Mouse (Mus musculus) MEL (cell line): ENCODE measurements at regions not wholly inside any gene's neighbourhood (a gene's known extent, or its start where the extent isn't known, plus 50 kb on each side); places are given as distances from the start of the nearest gene placed in this dataset.

Source experiments
- DNase-seq: peaks from one replicate; pipeline ENCODE4 v3.0.0; 2011; ENCODE audit warnings: low read depth, low spot score
- H3K27ac ChIP-seq: 2 replicates; pipeline ENCODE4 v1.5.1; 2012; ENCODE audit warnings: low read depth, mild to moderate bottlenecking, control low read depth, low read length, moderate library complexity; ENCODE audit not compliant: control insufficient read depth
- H3K27me3 ChIP-seq, 2 experiments: fragments of 150-350 bp in 1 of 2; sonication (generic) in 1 of 2; 2 replicates each; pipeline ENCODE4 v1.6.1; 2012; ENCODE audit warnings: low read length in 2 of 2, mild to moderate bottlenecking in 2 of 2, improper control_type of control experiment in 1 of 2, moderate library complexity in 1 of 2; ENCODE audit not compliant: insufficient read depth in 2 of 2, control insufficient read depth in 1 of 2
- H3K36me3 ChIP-seq, 2 experiments: 2 replicates each; pipeline ENCODE4 v1.6.1; 2012 to 2014; ENCODE audit warnings: low read length in 2 of 2, improper control_type of control experiment in 1 of 2, inconsistent platforms in 1 of 2, mild to moderate bottlenecking in 1 of 2; ENCODE audit not compliant: insufficient read depth in 2 of 2, control insufficient read depth in 1 of 2
- H3K4me1 ChIP-seq, 2 experiments: fragments of 150-350 bp in 1 of 2; sonication (generic) in 1 of 2; 2 replicates each; pipeline ENCODE4 v1.6.1; 2012; ENCODE audit warnings: low read length in 2 of 2, improper control_type of control experiment in 1 of 2, mild to moderate bottlenecking in 1 of 2; ENCODE audit not compliant: insufficient read depth in 2 of 2, control insufficient read depth in 1 of 2
- H3K4me3 ChIP-seq, 2 experiments: fragments of 150-350 bp in 1 of 2; sonication (generic) in 1 of 2; 2 replicates each; pipeline ENCODE4 v1.5.1; 2012; ENCODE audit warnings: low read depth in 2 of 2, low read length in 2 of 2, mild to moderate bottlenecking in 2 of 2, moderate library complexity in 2 of 2, control low read depth in 1 of 2, improper control_type of control experiment in 1 of 2; ENCODE audit not compliant: control insufficient read depth in 1 of 2, insufficient read depth in 1 of 2
- H3K79me2 ChIP-seq: 2 replicates; pipeline ENCODE4 v1.6.1; 2012; ENCODE audit warnings: mild to moderate bottlenecking, low read length, moderate library complexity; ENCODE audit not compliant: control insufficient read depth, poor library complexity, insufficient read depth
- H3K9ac ChIP-seq: 2 replicates; pipeline ENCODE4 v1.6.1; 2012; ENCODE audit warnings: low read depth, mild to moderate bottlenecking, control low read depth, low read length, moderate library complexity; ENCODE audit not compliant: control insufficient read depth, poor library complexity, severe bottlenecking
- H3K9me3 ChIP-seq: fragments of 150-350 bp; sonication (generic); replicated peaks from 2 replicates; pipeline ENCODE4 v1.6.1; 2012; ENCODE audit warnings: mild to moderate bottlenecking, low read length, improper control_type of control experiment, moderate library complexity; ENCODE audit not compliant: insufficient read depth
- CHD1 ChIP-seq: IDR thresholded peaks from 2 replicates; pipeline ENCODE4 v1.6.1; 2012; ENCODE audit warnings: low read depth, mild to moderate bottlenecking, inconsistent platforms, low read length, improper control_type of control experiment
- E2F4 ChIP-seq: IDR thresholded peaks from 2 replicates; pipeline ENCODE4 v1.6.1; 2011; ENCODE audit warnings: low read depth, low read length, improper control_type of control experiment, borderline replicate concordance
- ELF1 ChIP-seq: IDR thresholded peaks from 2 replicates; pipeline ENCODE4 v1.6.1; 2014; ENCODE audit warnings: low read depth, mild to moderate bottlenecking, inconsistent platforms, low read length, improper control_type of control experiment, moderate library complexity
- EP300 ChIP-seq, 2 experiments: IDR thresholded peaks; 2 replicates each; pipeline ENCODE4 v1.6.1; 2011; ENCODE audit warnings: improper control_type of control experiment in 2 of 2, low read length in 2 of 2, low read depth in 1 of 2, mild to moderate bottlenecking in 1 of 2
- ETS1 ChIP-seq: IDR thresholded peaks from 2 replicates; pipeline ENCODE4 v1.6.1; 2012; ENCODE audit warnings: low read depth, mild to moderate bottlenecking, inconsistent platforms, low read length, improper control_type of control experiment, moderate library complexity
- GATA1 ChIP-seq: IDR thresholded peaks from 2 replicates; pipeline ENCODE4 v1.6.1; 2011; ENCODE audit warnings: low read depth, low read length, improper control_type of control experiment
- MYC ChIP-seq: IDR thresholded peaks from 2 replicates; pipeline ENCODE4 v1.6.1; 2011; ENCODE audit warnings: low read depth, mild to moderate bottlenecking, low read length, improper control_type of control experiment, moderate library complexity
- POLR2A ChIP-seq, 2 experiments: IDR thresholded peaks; 2 replicates each; pipeline ENCODE4 v1.6.1; 2011 to 2012; ENCODE audit warnings: low read length in 2 of 2, mild to moderate bottlenecking in 2 of 2, control low read depth in 1 of 2, improper control_type of control experiment in 1 of 2, low read depth in 1 of 2, moderate library complexity in 1 of 2; ENCODE audit not compliant: control insufficient read depth in 1 of 2, insufficient read depth in 1 of 2, poor library complexity in 1 of 2
- RAD21 ChIP-seq: IDR thresholded peaks from 2 replicates; pipeline ENCODE4 v1.6.1; 2011; ENCODE audit warnings: mild to moderate bottlenecking, low read depth, low read length, improper control_type of control experiment
- RCOR1 ChIP-seq: IDR thresholded peaks from 2 replicates; pipeline ENCODE4 v1.6.1; 2012; ENCODE audit warnings: low read depth, mild to moderate bottlenecking, inconsistent platforms, low read length, improper control_type of control experiment
- TAL1 ChIP-seq: IDR thresholded peaks from 2 replicates; pipeline ENCODE4 v1.6.1; 2012; ENCODE audit warnings: mild to moderate bottlenecking, inconsistent platforms, low read length, moderate library complexity, mixed read lengths
- TBP ChIP-seq: IDR thresholded peaks from 2 replicates; pipeline ENCODE4 v1.8.0; 2011; ENCODE audit warnings: low read depth, low read length, improper control_type of control experiment
- TCF12 ChIP-seq: IDR thresholded peaks from 2 replicates; pipeline ENCODE4 v1.6.1; 2014; ENCODE audit warnings: low read depth, mild to moderate bottlenecking, inconsistent platforms, low read length, improper control_type of control experiment, moderate library complexity
- UBTF ChIP-seq: IDR thresholded peaks from 2 replicates; pipeline ENCODE4 v1.6.1; 2012; ENCODE audit warnings: low read depth, mild to moderate bottlenecking, inconsistent platforms, low read length, improper control_type of control experiment, moderate library complexity, borderline replicate concordance; ENCODE audit not compliant: insufficient read depth
- ZC3H11A ChIP-seq: IDR thresholded peaks from 2 replicates; pipeline ENCODE4 v1.6.1; 2012; ENCODE audit warnings: low read depth, mild to moderate bottlenecking, inconsistent platforms, low read length, improper control_type of control experiment
- ZKSCAN1 ChIP-seq: IDR thresholded peaks from 2 replicates; pipeline ENCODE4 v1.6.1; 2012; ENCODE audit warnings: low read depth, mild to moderate bottlenecking, inconsistent platforms, low read length, improper control_type of control experiment, moderate library complexity
- ZMIZ1 ChIP-seq: IDR thresholded peaks from 2 replicates; pipeline ENCODE4 v1.6.1; 2012; ENCODE audit warnings: low read depth, mild to moderate bottlenecking, inconsistent platforms, low read length, improper control_type of control experiment, moderate library complexity
- ZNF384 ChIP-seq: IDR thresholded peaks from 2 replicates; pipeline ENCODE4 v1.6.1; 2012; ENCODE audit warnings: low read depth, mild to moderate bottlenecking, inconsistent platforms, low read length, improper control_type of control experiment

- Histone ChIP-seq H3K4me3 (no peak overlapping the region), H3K27ac (no peak overlapping the region), H3K79me2 (no peaks in the 10 kb centered on the region), H3K4me1 (no peaks in the 10 kb centered on the region; a peak in 1 of 4 replicates), H3K27me3 (no peaks in the 10 kb centered on the region), H3K36me3 (no peaks in the 10 kb centered on the region), H3K9ac (no peak overlapping the region), H3K9me3 (no peaks in the 10 kb centered on the region)
- DNase-seq = peak; percentile 46
- no peak for TF ChIP-seq ZMIZ1
- TF ChIP-seq UBTF = no peak
- no peak for TF ChIP-seq TCF12
- TF ChIP-seq ZC3H11A = no peak
- no peak for TF ChIP-seq ZNF384
- no peak for TF ChIP-seq TAL1
- TF ChIP-seq ZKSCAN1 = no peak
- TF ChIP-seq ELF1 = no peak
- TF ChIP-seq RAD21 = no peak
- no peak for TF ChIP-seq POLR2A (IDR thresholded peaks at IDR 0.05; ENCODE audit: control insufficient read depth in 1 of 2, insufficient read depth in 1 of 2, low read depth in 1 of 2, low read length in 2 of 2, poor library complexity in 1 of 2)
These were observed 233.3 kb downstream of the Pten start for GRCm38 (mm10) chr19:32990576-32990975.

DNA sequence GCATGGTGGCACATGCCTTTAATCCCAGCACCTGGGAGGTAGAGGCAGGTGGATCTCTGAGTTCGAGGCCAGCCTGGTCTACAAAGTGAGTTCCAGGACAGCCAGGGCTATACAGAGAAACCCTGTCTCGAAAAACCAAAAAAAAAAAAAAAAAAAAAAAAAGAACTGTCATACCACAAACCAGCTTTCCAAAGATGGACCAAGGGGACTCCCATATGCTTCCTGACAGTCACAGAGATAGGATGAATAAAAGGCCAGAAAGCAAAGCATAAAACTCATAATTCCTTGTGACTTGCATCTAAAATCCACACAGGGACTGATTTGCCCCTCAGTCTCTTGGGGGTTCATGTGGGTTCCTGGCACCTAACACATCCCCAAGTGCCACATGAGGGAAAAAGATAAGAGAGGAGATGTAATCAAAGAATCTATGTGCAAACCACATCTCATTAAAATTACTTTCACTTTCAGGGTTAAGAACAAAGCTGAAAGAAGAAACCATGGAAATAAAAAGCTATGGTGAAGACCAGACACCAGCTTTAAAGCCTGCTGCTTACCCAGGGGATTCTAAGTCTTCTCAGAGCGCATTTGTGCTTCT lies 241.4 kb downstream of the Pten start:
- Histone ChIP-seq H3K36me3 (peaks cover 0 to 4% of the 10 kb centered on the region in 2 experiments; a peak in 2 of 4 replicates), H3K79me2 (no peaks in the 10 kb centered on the region), H3K27me3 (no peaks in the 10 kb centered on the region), H3K4me1 (peaks cover 0 to 7% of the 10 kb centered on the region in 2 experiments; a peak in 2 of 4 replicates), H3K27ac (no peak overlapping the region), H3K9ac (no peak overlapping the region), H3K9me3 (no peaks in the 10 kb centered on the region), H3K4me3 (no peak overlapping the region)
- DNase-seq = no peak
- TF ChIP-seq GATA1 = peak; percentile 50; the same call in 1 of the 2 replicates
- TF ChIP-seq TBP = no peak
- TF ChIP-seq ETS1 = peak; percentile 70
- TF ChIP-seq TCF12 = peak; percentile 45
- no peak for TF ChIP-seq MYC
- peak in 1 of 2 experiments; percentile 36; a peak in 1 of 4 replicates for TF ChIP-seq EP300 (IDR thresholded peaks at IDR 0.05; ENCODE audit: low read depth in 1 of 2, low read length in 2 of 2)
- peak; percentile 55 for TF ChIP-seq ZNF384
- TF ChIP-seq RCOR1 = peak; percentile 48; the same call in 1 of the 2 replicates
- TF ChIP-seq E2F4 = no peak
- no peak for TF ChIP-seq CHD1
